Mouse (Mus musculus): ENCODE measurements around the gene Mrpl53.

DNA sequence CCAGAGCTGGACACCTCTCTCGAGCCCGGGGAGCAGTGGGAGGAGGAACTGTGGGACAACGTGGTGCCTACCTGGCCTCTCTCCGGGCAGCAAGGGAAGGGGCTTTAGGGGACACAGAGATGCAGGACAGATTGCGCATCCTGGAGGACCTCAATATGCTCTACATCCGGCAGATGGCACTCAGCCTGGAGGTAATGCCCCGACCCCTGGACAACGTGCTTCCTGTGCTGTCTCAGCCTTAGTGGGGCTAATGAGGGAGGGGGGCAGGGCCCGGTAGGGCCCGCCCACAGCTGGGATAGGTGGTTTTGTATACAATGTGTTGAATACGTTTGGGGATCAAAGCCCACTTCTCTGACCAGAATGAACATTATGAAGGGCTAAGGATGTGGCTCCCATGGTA lies 29.2 kb downstream of the Mrpl53 start:
- TF ChIP-seq NELFE (IDR thresholded peaks at IDR 0.05; ENCODE audit: low read depth, low read length), result no peak
- TF ChIP-seq NRF1 (IDR thresholded peaks at IDR 0.05; ENCODE audit: low read depth, low read length), result no peak
- no peak for TF ChIP-seq MYC (IDR thresholded peaks at IDR 0.05; ENCODE audit: low read depth, low read length)
- TF ChIP-seq POLR2A (IDR thresholded peaks at IDR 0.05; ENCODE audit: low read depth, low read length), result no peak
- TF ChIP-seq CTCF (conservative IDR thresholded peaks at IDR 0.05 in 1 of 2, IDR thresholded peaks at IDR 0.05 in 1 of 2; ENCODE audit: low read depth in 2 of 2, low read length in 2 of 2), result 0 out of 4 replicates have a peak, but pooled peaks of 1 of the 2 experiments have one; percentile 7
- no peak for TF ChIP-seq MAX (IDR thresholded peaks at IDR 0.05; ENCODE audit: low read length)
- no peak for TF ChIP-seq CHD2 (IDR thresholded peaks at IDR 0.05; ENCODE audit: low read length)
- TF ChIP-seq RAD21 (IDR thresholded peaks at IDR 0.05; ENCODE audit: low read depth, low read length), result no peak
- no peak for TF ChIP-seq MEF2A (IDR thresholded peaks at IDR 0.05; ENCODE audit: borderline replicate concordance, low read depth, low read length)

All from CH12.LX (cell line).